Mouse (Mus musculus) kidney, adult 2 months (tissue): ENCODE results near the gene Crebbp.

Source experiments
- CTCF ChIP-seq: fragments of 200-500 bp; conservative IDR thresholded peaks from 2 replicates; pipeline ENCODE4 v1.5.1; 2011; ENCODE audit warnings: low read depth, mild to moderate bottlenecking, control low read depth, low read length, moderate library complexity, mixed read lengths; ENCODE audit not compliant: insufficient read depth, insufficient read length
- POLR2A ChIP-seq: fragments of 200-500 bp; IDR thresholded peaks from one replicate; pipeline ENCODE4 v1.6.1; 2011; ENCODE audit warnings: low read depth, low read length, control low read depth

GRCm38 (mm10) chr16:4074836-4075235, 139.0 kb downstream of the Crebbp start:
- TF ChIP-seq POLR2A (no peak), CTCF (no peak)
